Mouse (Mus musculus) thymus, adult 2 months (tissue): ENCODE data around the gene Shisa8.

ENCODE experiments used
- CTCF ChIP-seq: fragments of 200-500 bp; IDR thresholded peaks from 2 replicates; pipeline ENCODE4 v1.5.1; 2012; ENCODE audit warnings: mild to moderate bottlenecking, control low read depth, low read length, moderate library complexity, borderline replicate concordance; ENCODE audit not compliant: control insufficient read depth, poor library complexity, insufficient read depth; ENCODE audit errors: extremely low read depth
- POLR2A ChIP-seq: fragments of 200-500 bp; IDR thresholded peaks from 2 replicates; pipeline ENCODE4 v1.6.1; 2012; ENCODE audit warnings: mild to moderate bottlenecking, low read length, control low read depth, moderate library complexity; ENCODE audit not compliant: control insufficient read depth, poor library complexity, insufficient read depth; ENCODE audit errors: extremely low read depth

DNA sequence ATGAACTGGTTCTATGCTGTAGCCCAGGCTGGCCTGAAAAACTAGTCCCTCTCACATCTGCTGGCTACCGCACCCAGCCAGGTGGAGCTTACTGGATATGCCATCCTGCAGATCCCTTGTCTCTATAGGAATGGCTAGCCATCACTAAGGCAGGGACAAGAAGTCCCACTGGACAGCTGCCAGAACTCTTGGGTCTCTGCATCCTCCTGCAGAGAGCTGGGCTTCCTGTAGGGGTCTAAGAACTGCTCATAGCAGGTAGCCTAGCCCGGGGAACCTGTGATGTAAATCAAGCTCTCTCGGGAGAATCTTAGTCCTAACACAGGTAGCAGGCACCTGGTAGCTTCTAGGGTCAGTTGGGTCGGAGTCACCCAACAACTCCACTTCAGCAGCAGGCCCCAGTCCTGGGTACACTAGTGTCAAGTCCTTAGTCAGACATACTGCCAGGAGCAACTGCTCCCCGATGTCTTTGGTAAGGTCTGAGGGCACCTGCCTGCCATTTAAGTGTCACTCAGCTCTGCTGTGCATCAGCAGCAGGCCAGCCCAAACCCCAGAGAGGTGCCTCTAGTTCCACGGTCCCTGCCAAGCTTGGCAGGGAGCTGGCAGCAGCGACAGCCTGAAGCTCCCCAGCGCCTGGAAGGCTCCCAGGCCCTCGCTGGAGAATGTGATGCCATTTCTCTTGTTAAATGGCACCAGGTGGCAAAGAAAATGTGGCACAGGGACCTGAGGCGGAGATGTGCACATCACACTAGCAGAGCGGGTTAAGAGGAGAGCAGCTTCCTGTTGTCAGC, 19.2 kb upstream of the Shisa8 start:
- TF ChIP-seq POLR2A (no peak), CTCF (no peak)
